9 mouse cellular contexts compared by ENCODE assay signal in genomic region chr11:96464716-96465060, GRCm38 (mm10). TPM values are rescaled to one million over a fixed set of nuclear protein-coding genes. Genes with fewer than 3 reads are reported as not detected.
DNase-seq lines count a peak whose midpoint lies in the region; ATAC-seq and TF ChIP-seq lines count a peak whose summit lies in the region.
"Had no signal": no experiment of that assay in that cellular context is flagged by ENCODE, and none has a peak within 500 bp of the region (broad histone marks: within the 10 kb centered on the region; RNA-seq: fewer than 3 reads in every experiment).

No protein-coding gene starts in this region.

- H3K27me3 ChIP-seq in heart, embryonic 11.5 days (ENCODE audit: control insufficient read depth, insufficient read depth, low read length): peaks cover 40% of the 10 kb centered on the region
- H3K27me3 ChIP-seq in E14TG2a.4 (ENCODE audit: insufficient read depth, low read length): peaks cover 52% of the 10 kb centered on the region
- H3K27me3 ChIP-seq in hindbrain, embryonic 10.5 days (ENCODE audit: insufficient read depth, poor library complexity, severe bottlenecking): peaks cover 54% of the 10 kb centered on the region
- H3K27me3 ChIP-seq in liver, embryonic 12.5 days (replicated peaks): peaks cover 73% of the 10 kb centered on the region

- DNase-seq in heart, postnatal 10 days: no peak
- DNase-seq in hindbrain, embryonic 10.5 days (ENCODE audit: low spot score): no peak
- DNase-seq in layer of hippocampus, adult 9-11 months: no peak

- H3K4me1 ChIP-seq in heart, embryonic 11.5 days (ENCODE audit: control insufficient read depth, insufficient read depth, low read length): peaks cover 9% of the 10 kb centered on the region; the same call in 1 of the 2 replicates
- H3K4me1 ChIP-seq in E14TG2a.4 (replicated peaks; ENCODE audit: low read depth, low read length): peaks cover 9% of the 10 kb centered on the region
- peaks cover 40% of the 10 kb centered on the region for H3K4me1 ChIP-seq in hindbrain, embryonic 10.5 days (replicated peaks)
- H3K4me1 ChIP-seq in liver, embryonic 12.5 days: peaks cover 42% of the 10 kb centered on the region

- no peaks in the 10 kb centered on the region for H3K9me3 ChIP-seq in heart, embryonic 11.5 days (replicated peaks; ENCODE audit: control insufficient read depth, low read length)
- H3K9me3 ChIP-seq in E14TG2a.4 (ENCODE audit: low read length): no peaks in the 10 kb centered on the region
- H3K9me3 ChIP-seq in hindbrain, embryonic 10.5 days: no peaks in the 10 kb centered on the region
- H3K9me3 ChIP-seq in liver, embryonic 12.5 days (replicated peaks): no peaks in the 10 kb centered on the region

- intact Hi-C loops in heart, postnatal 10 days (cut with DNase I): no loop called here

- peak overlapping the region; percentile 44 for H3K4me3 ChIP-seq in heart, embryonic 11.5 days (ENCODE audit: low read depth, low read length)
- peak overlapping the region; percentile 74 for H3K4me3 ChIP-seq in E14TG2a.4 (replicated peaks; ENCODE audit: low read length)
- peak overlapping the region; percentile 50 for H3K4me3 ChIP-seq in hindbrain, embryonic 10.5 days
- H3K4me3 ChIP-seq in liver, embryonic 12.5 days: peak overlapping the region; percentile 31

- no peak for TF ChIP-seq CTCF in E14TG2a.4 (conservative IDR thresholded peaks at IDR 0.05; ENCODE audit: low read length)

- no peak overlapping the region for H3K9ac ChIP-seq in heart, embryonic 11.5 days (ENCODE audit: low read depth, low read length)
- H3K9ac ChIP-seq in liver, embryonic 12.5 days: no peak overlapping the region

- H3K27ac ChIP-seq in heart, embryonic 11.5 days (ENCODE audit: low read depth, low read length): no peak overlapping the region
- H3K27ac ChIP-seq in hindbrain, embryonic 10.5 days: peak overlapping the region; percentile 43
- H3K27ac ChIP-seq in liver, embryonic 12.5 days: no peak overlapping the region

- WGBS in heart, embryonic 11.5 days (ENCODE audit: insufficient replicate concordance): 25% methylated on average over 5 of the region's 5 CpGs
- 24% methylated on average over 5 of the region's 5 CpGs for WGBS in hindbrain, embryonic 10.5 days
- 22% methylated on average over 5 of the region's 5 CpGs for WGBS in liver, embryonic 12.5 days (ENCODE audit: insufficient replicate concordance)

- no peaks in the 10 kb centered on the region for H3K36me3 ChIP-seq in heart, embryonic 11.5 days (ENCODE audit: control insufficient read depth, insufficient read depth, low read length)
- no peaks in the 10 kb centered on the region for H3K36me3 ChIP-seq in E14TG2a.4 (ENCODE audit: insufficient read depth, low read length)
- H3K36me3 ChIP-seq in hindbrain, embryonic 10.5 days: no peaks in the 10 kb centered on the region
- no peaks in the 10 kb centered on the region for H3K36me3 ChIP-seq in liver, embryonic 12.5 days

- H3K4me2 ChIP-seq in heart, embryonic 11.5 days: peak overlapping the region; percentile 80
- peak overlapping the region; percentile 64 for H3K4me2 ChIP-seq in liver, embryonic 12.5 days

- no peak for ATAC-seq in heart, embryonic 11.5 days (replicated peaks; ENCODE audit: insufficient number of reproducible peaks, low FRiP score, low TSS enrichment)
- no peak for ATAC-seq in liver, embryonic 12.5 days
- ATAC-seq in monocyte, adult 5-6 weeks (replicated peaks; ENCODE audit: insufficient number of reproducible peaks, low FRiP score, low TSS enrichment, poor library complexity, severe bottlenecking): no peak
- ATAC-seq in erythroid progenitor cell, adult 5-6 weeks (replicated peaks; ENCODE audit: low FRiP score, poor library complexity, severe bottlenecking): no peak

RNA-seq across cellular contexts. Expression of gene Skap1, which starts 0.3 kb away (rescaled TPM):
- 0.46 and 0.84 TPM in 2 replicates for polyA plus RNA-seq in heart, embryonic 11.5 days (2014; fragmentation: Nextera tagmentation; extraction: Ambion mirVana)
- under 1 TPM; 0.47 to 0.91 TPM for total RNA-seq in heart, postnatal 10 days (2021)
- polyA plus RNA-seq in hindbrain, embryonic 10.5 days (2016; fragmentation: Nextera tagmentation; extraction: Ambion mirVana): 0.61 and 1.3 TPM in 2 replicates
- polyA plus RNA-seq in liver, embryonic 12.5 days (2016; fragmentation: Nextera tagmentation; extraction: Ambion mirVana): 0.14 and 0.51 TPM in 2 replicates
- total RNA-seq in monocyte, adult 5-6 weeks (2017): 35.6 to 134 TPM (median 47.4 TPM) in 3 replicates
- total RNA-seq in erythroid progenitor cell, adult 5-6 weeks (2015; ENCODE audit: low replicate concordance): 7.2 and 9.6 TPM in 2 replicates
- total RNA-seq in erythroid progenitor cell, adult 5-6 weeks (2017; ENCODE audit: low replicate concordance): 3.2 and 3.3 TPM in 2 replicates
- total RNA-seq: CH12.LX had no signal
